Mouse (Mus musculus) ES-E14 (cell line): ENCODE results near the gene Nsmce3. TPM values are rescaled to one million over a fixed set of nuclear protein-coding genes. Genes with fewer than 3 reads are reported as not detected.

Experiments used
- DNase-seq: peaks from one replicate; pipeline ENCODE4 v3.0.0-alpha.2; 2013; ENCODE audit warnings: low read depth, low spot score
- H3K27ac ChIP-seq: 2 replicates; pipeline ENCODE4 v1.5.1; 2012; ENCODE audit warnings: low read depth, mild to moderate bottlenecking, low read length, moderate library complexity, mixed read lengths; ENCODE audit not compliant: poor library complexity, insufficient read depth, severe bottlenecking
- H3K36me3 ChIP-seq: 2 replicates; pipeline ENCODE4 v1.6.1; 2012; ENCODE audit warnings: mild to moderate bottlenecking, low read length, moderate library complexity, mixed read lengths; ENCODE audit not compliant: control insufficient read depth, poor library complexity, insufficient read depth, severe bottlenecking
- H3K4me1 ChIP-seq, 2 experiments: fragments of 150-350 bp in 1 of 2; sonication (generic) in 1 of 2; 2 replicates each; pipeline ENCODE4 v1.6.1; 2012; ENCODE audit warnings: low read length in 2 of 2, mild to moderate bottlenecking in 1 of 2, mixed read lengths in 1 of 2; ENCODE audit not compliant: control insufficient read depth in 2 of 2, insufficient read depth in 2 of 2, poor library complexity in 1 of 2
- H3K4me3 ChIP-seq, 2 experiments: fragments of 150-350 bp in 1 of 2; sonication (generic) in 1 of 2; 2 replicates each; pipeline ENCODE4 v1.5.1; 2012; ENCODE audit warnings: low read length in 2 of 2, low read depth in 1 of 2, mild to moderate bottlenecking in 1 of 2, mixed read lengths in 1 of 2; ENCODE audit not compliant: insufficient read depth in 1 of 2, poor library complexity in 1 of 2, severe bottlenecking in 1 of 2
- H3K9ac ChIP-seq: 2 replicates; pipeline ENCODE4 v1.6.1; 2012; ENCODE audit warnings: low read depth, mild to moderate bottlenecking, low read length, mixed read lengths; ENCODE audit not compliant: poor library complexity, insufficient read depth, severe bottlenecking
- H3K9me3 ChIP-seq: fragments of 150-350 bp; sonication (generic); 2 replicates; pipeline ENCODE4 v1.6.1; 2012; ENCODE audit warnings: low read depth, mild to moderate bottlenecking, low read length; ENCODE audit not compliant: control insufficient read depth, insufficient read depth
- CHD2 ChIP-seq: IDR thresholded peaks from 2 replicates; pipeline ENCODE4 v1.6.1; 2014; ENCODE audit warnings: mild to moderate bottlenecking, low read depth, low read length, inconsistent platforms
- HCFC1 ChIP-seq: IDR thresholded peaks from 2 replicates; pipeline ENCODE4 v1.6.1; 2012; ENCODE audit warnings: low read length, inconsistent platforms, borderline replicate concordance; ENCODE audit not compliant: insufficient read depth
- MAFK ChIP-seq: IDR thresholded peaks from 2 replicates; pipeline ENCODE4 v1.6.1; 2014; ENCODE audit warnings: mild to moderate bottlenecking, low read depth, low read length, inconsistent platforms; ENCODE audit not compliant: insufficient read depth
- ZC3H11A ChIP-seq: IDR thresholded peaks from 2 replicates; pipeline ENCODE4 v1.6.1; 2012; ENCODE audit warnings: low read depth, mild to moderate bottlenecking, inconsistent platforms, low read length, borderline replicate concordance
- ZNF384 ChIP-seq: IDR thresholded peaks from 2 replicates; pipeline ENCODE4 v1.6.1; 2012; ENCODE audit warnings: low read depth, low read length, inconsistent platforms
- in situ Hi-C, 2 experiments: fragments of 600-800 bp; cut with MboI; formaldehyde crosslinking; loops; one replicate each; pipeline ENCODE4 v1.15.1; 2025; ENCODE audit warnings: low sequenced_read_pairs in 2 of 2, inconsistent platforms in 1 of 2; ENCODE audit not compliant: unreplicated experiment in 2 of 2
- total RNA-seq: library from RNA; depleted of rRNA; stranded (reverse); fragments of 300-350 nt; gene quantifications from 2 replicates; pipeline ENCODE4 v1.2.3, GENCODE M21; 2012

Nsmce3 gene
- total RNA-seq, 1 experiment: 14.3 TPM

- no peak for DNase-seq
- Histone ChIP-seq H3K27ac (peak overlapping the region; percentile 1), H3K36me3 (no peaks in the 10 kb centered on the region), H3K4me3 (peak overlapping the region; percentile 89 to 90), H3K9me3 (no peaks in the 10 kb centered on the region), H3K9ac (peak overlapping the region; percentile 89), H3K4me1 (peaks cover 0 to 4% of the 10 kb centered on the region in 2 experiments; a peak in 1 of 4 replicates)
- TF ChIP-seq HCFC1 (no peak), ZC3H11A (no peak), ZNF384 (no peak), CHD2 (no peak), MAFK (no peak)
- in situ Hi-C loops: no loop called here
Measured at GRCm38 (mm10) chr7:64871987-64872742, 632 bp downstream of the Nsmce3 start.

- Histone ChIP-seq H3K4me3 (no peak overlapping the region), H3K9ac (no peak overlapping the region), H3K36me3 (no peaks in the 10 kb centered on the region), H3K9me3 (no peaks in the 10 kb centered on the region), H3K4me1 (peaks cover 0 to 4% of the 10 kb centered on the region in 2 experiments; a peak in 1 of 4 replicates), H3K27ac (no peak overlapping the region)
- in situ Hi-C loops: no loop called here
- TF ChIP-seq ZNF384 (no peak), HCFC1 (no peak), MAFK (no peak)
- no peak for DNase-seq
Measured at GRCm38 (mm10) chr7:64869549-64870065, 3.2 kb downstream of the Nsmce3 start.

- Histone ChIP-seq H3K4me1 (no peaks in the 10 kb centered on the region), H3K27ac (no peak overlapping the region), H3K36me3 (no peaks in the 10 kb centered on the region), H3K4me3 (no peak overlapping the region), H3K9me3 (no peaks in the 10 kb centered on the region), H3K9ac (no peak overlapping the region)
- in situ Hi-C loops: no loop called here
- no peak for DNase-seq
- TF ChIP-seq CHD2: no peak
- no peak for TF ChIP-seq ZC3H11A
- no peak for TF ChIP-seq ZNF384
- no peak for TF ChIP-seq HCFC1
- TF ChIP-seq MAFK: no peak
Measured at GRCm38 (mm10) chr7:64863538-64863937, 9.3 kb downstream of the Nsmce3 start.

GRCm38 (mm10) chr7:64862978-64863377, 9.8 kb downstream of the Nsmce3 start:
- H3K9ac ChIP-seq: no peak overlapping the region
- no peaks in the 10 kb centered on the region for H3K9me3 ChIP-seq
- in situ Hi-C loops: no loop called here
- TF ChIP-seq MAFK (no peak), ZC3H11A (no peak), CHD2 (no peak), ZNF384 (no peak), HCFC1 (no peak)
- H3K4me3 ChIP-seq: no peak overlapping the region
- no peaks in the 10 kb centered on the region for H3K4me1 ChIP-seq
- no peak for DNase-seq
- H3K27ac ChIP-seq: no peak overlapping the region
- H3K36me3 ChIP-seq: no peaks in the 10 kb centered on the region
